Mouse (Mus musculus): ENCODE measurements around the gene Gm49388. TPM values are rescaled to one million over a fixed set of nuclear protein-coding genes. Genes with fewer than 3 reads are reported as not detected.

The Gm49388 gene
- polyA plus RNA-seq, 1 experiment from 2014 or later: not detected

DNA sequence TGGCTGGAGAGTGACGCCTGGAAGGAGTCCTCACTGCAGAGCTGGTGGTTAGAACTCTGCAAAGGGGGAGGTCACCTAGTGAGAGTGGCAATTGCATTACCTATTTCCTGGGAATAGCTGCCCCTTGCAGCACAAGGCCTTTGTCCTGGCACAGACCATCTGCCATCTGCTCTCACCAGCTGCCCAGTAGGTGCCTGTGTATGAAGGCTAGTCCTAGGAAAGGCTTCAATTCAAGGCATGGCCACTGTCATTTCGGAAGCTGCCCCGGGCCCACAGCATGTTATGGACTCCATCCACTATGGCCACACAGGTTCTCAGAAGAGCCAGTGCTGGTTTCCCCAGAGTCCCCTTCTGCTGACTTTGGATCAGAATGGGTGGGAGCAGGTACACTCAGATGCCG lies 13.2 kb downstream of the Gm49388 start:
- 90% methylated on average over 4 of the region's 4 CpGs for WGBS
- DNase-seq (ENCODE audit: low spot score): no peak
- no peak overlapping the region for H3K27ac ChIP-seq
- no peaks in the 10 kb centered on the region for H3K9me3 ChIP-seq
- 0 out of 2 replicates have a peak, but pooled peaks cover 11% of the 10 kb centered on the region for H3K4me1 ChIP-seq (replicated peaks)
- H3K36me3 ChIP-seq: peaks cover 93% of the 10 kb centered on the region
- H3K4me3 ChIP-seq: no peak overlapping the region
- H3K27me3 ChIP-seq (ENCODE audit: insufficient read depth, poor library complexity, severe bottlenecking): no peaks in the 10 kb centered on the region

DNA sequence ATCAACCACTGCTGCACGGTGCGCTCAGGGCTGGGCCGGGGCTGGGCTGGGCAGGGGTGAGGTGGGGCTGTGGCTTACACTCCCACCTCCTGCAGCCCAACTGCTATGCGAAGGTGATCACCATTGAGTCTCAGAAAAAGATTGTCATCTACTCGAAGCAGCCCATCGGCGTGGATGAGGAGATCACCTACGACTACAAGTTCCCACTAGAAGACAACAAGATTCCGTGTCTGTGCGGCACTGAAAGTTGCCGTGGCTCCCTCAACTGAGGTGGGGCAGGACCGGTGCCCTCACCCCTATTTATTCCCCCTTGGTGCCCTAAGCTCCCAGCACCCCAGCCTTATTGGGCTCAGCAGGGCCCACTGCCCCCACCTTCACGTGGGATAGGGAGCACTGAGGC lies 13.8 kb downstream of the Gm49388 start:
- Histone ChIP-seq H3K27ac (no peak overlapping the region), H3K4me1 (replicated peaks) (0 out of 2 replicates have a peak, but pooled peaks cover 11% of the 10 kb centered on the region), H3K9me3 (no peaks in the 10 kb centered on the region), H3K27me3 (ENCODE audit: insufficient read depth, poor library complexity, severe bottlenecking) (no peaks in the 10 kb centered on the region), H3K36me3 (peaks cover 93% of the 10 kb centered on the region), H3K4me3 (no peak overlapping the region)
- DNase-seq (ENCODE audit: low spot score): no peak
- WGBS: 91% methylated on average over 13 of the region's 13 CpGs

DNA sequence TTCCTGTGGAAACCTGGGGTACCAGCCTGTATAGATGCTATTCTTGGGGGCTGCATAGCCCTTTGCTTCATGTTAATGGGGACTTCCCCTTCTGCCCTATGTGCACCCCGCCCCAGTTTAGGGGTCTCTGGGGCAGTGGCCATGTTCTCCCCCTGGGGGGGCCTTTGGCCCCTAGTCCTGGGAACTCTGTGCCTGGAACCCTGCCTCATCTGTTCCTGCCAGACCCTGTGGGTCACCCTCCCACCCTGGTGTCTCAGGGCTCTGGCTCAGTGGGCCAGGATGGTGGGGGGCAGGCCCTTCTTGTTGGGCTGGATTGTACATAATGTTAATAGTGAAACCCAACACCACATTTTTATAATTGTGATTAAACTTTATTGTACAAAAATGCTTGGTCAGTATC lies 14.3 kb downstream of the Gm49388 start:
- H3K36me3 ChIP-seq: peaks cover 94% of the 10 kb centered on the region
- no peaks in the 10 kb centered on the region for H3K9me3 ChIP-seq
- 0 out of 2 replicates have a peak, but pooled peaks cover 11% of the 10 kb centered on the region for H3K4me1 ChIP-seq (replicated peaks)
- DNase-seq (ENCODE audit: low spot score): no peak
- no peak overlapping the region for H3K27ac ChIP-seq
- 96% methylated on average over 1 of the region's 1 CpGs for WGBS
- no peaks in the 10 kb centered on the region for H3K27me3 ChIP-seq (ENCODE audit: insufficient read depth, poor library complexity, severe bottlenecking)
- no peak overlapping the region for H3K4me3 ChIP-seq

DNA sequence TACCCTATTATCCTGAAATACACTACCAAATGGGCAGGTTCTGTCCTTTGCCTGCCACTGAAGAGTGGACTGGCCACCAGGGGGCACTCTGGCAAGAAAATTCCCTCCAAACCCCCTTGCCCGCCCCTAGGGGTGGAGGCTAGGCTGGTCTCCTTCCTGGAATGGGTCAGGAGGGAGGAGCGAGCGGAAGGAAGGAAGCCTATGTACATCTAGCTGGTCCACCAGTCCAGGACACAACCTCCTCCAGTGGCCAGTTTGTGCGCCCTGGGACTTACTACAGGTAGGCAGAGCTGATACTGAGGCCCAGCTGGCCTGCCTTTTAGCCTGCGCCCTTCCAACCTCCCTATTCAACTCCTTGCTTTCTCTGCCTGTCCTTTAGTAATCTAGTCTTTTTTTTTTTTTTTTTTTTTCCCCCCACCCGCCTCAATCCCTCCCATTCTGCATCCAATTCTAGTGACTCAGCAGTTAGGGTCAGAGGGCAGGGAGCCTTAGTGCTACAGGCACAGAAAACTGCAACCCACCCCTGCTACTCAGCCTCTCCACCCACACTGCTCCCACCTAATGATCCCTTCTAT lies 15.1 kb downstream of the Gm49388 start, which contains the start of gene Hsd3b7:
TSS of gene Hsd3b7 (plus strand) at position 170 of the 575 bp plus-strand sequence.
- Histone ChIP-seq H3K9me3 (no peaks in the 10 kb centered on the region), H3K36me3 (peaks cover 94% of the 10 kb centered on the region), H3K27ac (0 out of 2 replicates have a peak within 1 kb of the TSS, but pooled peaks have one; percentile 19), H3K4me3 (peak within 1 kb of the TSS; percentile 16; the same call in 1 of the 2 replicates), H3K27me3 (ENCODE audit: insufficient read depth, poor library complexity, severe bottlenecking) (no peaks in the 10 kb centered on the region), H3K4me1 (replicated peaks) (0 out of 2 replicates have a peak, but pooled peaks cover 11% of the 10 kb centered on the region)
- peak; percentile 91 for DNase-seq (ENCODE audit: low spot score)
- 33% methylated on average over 6 of the region's 6 CpGs for WGBS

DNA sequence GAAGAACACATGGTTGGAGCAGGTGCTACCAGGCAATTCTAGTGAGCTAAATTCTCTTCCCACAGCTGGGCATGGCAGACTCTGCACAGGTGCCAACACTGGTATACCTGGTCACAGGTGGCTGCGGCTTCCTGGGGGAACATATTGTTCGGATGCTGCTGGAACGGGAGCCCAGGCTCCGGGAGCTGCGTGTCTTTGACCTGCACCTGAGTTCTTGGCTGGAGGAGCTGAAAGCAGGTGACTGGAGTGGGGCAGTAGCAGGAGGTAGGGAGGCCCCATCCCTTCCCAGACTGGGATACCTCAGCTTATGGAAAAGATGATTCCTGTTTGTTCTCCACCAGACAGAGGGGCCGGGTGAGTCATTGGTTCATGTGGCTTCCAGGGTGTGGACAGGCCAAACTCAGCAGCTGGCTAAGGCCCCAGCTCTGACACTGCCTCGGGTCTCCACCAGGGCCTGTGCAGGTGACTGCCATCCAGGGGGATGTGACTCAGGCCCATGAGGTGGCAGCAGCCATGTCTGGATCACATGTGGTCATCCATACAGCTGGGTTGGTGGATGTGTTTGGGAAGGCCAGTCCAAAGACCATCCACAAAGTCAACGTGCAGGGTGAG lies 15.7 kb downstream of the Gm49388 start:
- Histone ChIP-seq H3K36me3 (peaks cover 90% of the 10 kb centered on the region), H3K4me1 (replicated peaks) (0 out of 2 replicates have a peak, but pooled peaks cover 11% of the 10 kb centered on the region), H3K27me3 (ENCODE audit: insufficient read depth, poor library complexity, severe bottlenecking) (no peaks in the 10 kb centered on the region), H3K27ac (no peak overlapping the region), H3K4me3 (no peak overlapping the region), H3K9me3 (no peaks in the 10 kb centered on the region)
- 92% methylated on average over 8 of the region's 8 CpGs for WGBS
- no peak for DNase-seq (ENCODE audit: low spot score)

DNA sequence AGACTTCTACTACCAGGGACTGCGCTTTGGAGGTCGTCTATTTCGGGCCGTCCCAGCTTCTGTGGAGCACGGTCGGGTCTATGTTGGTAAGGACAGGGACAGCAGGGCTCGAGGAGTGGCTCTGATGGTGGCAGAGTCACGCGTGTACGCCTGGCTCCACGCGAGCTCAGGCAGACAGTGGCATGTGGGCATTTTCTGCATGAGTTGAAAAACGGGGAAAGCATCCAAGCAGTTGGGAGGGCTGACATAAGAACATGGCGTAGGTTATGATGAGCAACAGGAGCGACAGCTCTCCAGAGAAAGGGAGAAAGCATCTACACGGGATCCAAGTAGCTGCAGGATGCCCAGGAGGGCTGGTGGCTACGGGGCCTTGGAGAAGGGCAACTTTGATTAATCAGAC lies 16.9 kb downstream of the Gm49388 start:
- no peak overlapping the region for H3K27ac ChIP-seq
- peaks cover 88% of the 10 kb centered on the region for H3K36me3 ChIP-seq
- 0 out of 2 replicates have a peak, but pooled peaks cover 11% of the 10 kb centered on the region for H3K4me1 ChIP-seq (replicated peaks)
- 91% methylated on average over 17 of the region's 17 CpGs for WGBS
- no peaks in the 10 kb centered on the region for H3K27me3 ChIP-seq (ENCODE audit: insufficient read depth, poor library complexity, severe bottlenecking)
- no peak overlapping the region for H3K4me3 ChIP-seq
- H3K9me3 ChIP-seq: no peaks in the 10 kb centered on the region
- DNase-seq (ENCODE audit: low spot score): no peak

DNA sequence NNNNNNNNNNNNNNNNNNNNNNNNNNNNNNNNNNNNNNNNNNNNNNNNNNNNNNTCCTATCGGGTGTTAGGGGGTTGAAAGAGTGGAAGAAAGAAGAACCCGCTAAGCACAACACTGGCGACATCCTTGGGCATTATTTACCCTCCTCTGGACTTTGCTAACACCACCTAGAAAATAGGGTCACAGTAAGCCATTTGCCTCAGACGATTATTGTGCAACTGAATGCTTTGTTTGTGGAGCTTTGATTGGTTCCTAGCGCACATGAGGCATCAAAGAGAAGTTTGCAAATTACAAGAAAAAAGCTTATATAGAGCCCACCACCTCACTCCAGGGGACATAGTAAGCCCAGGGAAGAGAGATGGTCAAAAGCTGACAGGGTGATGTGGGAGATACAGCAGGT lies 23.4 kb downstream of the Gm49388 start:
- Histone ChIP-seq H3K4me1 (replicated peaks) (no peaks in the 10 kb centered on the region), H3K27ac (no peak overlapping the region), H3K4me3 (no peak overlapping the region), H3K27me3 (ENCODE audit: insufficient read depth, poor library complexity, severe bottlenecking) (no peaks in the 10 kb centered on the region), H3K36me3 (peaks cover 80% of the 10 kb centered on the region), H3K9me3 (no peaks in the 10 kb centered on the region)
- 76% methylated on average over 5 of the region's 5 CpGs for WGBS
- DNase-seq (ENCODE audit: low spot score): no peak

DNA sequence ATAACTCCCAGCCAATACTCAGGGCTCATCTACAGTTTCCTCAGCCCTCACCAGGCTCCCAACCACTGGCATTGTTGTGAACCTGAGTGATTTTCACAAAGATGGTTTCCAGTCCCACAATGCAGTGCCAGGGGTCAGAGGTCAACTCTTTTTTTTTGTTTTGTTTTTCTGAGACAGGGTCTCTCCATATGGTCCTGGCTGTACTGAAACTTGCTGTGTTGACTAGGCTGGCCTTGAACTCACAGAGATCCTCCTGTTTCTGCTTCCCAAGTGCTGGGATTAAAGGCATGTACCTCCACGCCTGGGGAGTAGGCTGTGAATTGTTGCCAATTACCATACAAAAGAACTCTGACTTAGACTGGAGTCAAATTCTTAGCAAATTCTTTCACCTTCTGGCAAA lies 24.4 kb downstream of the Gm49388 start:
- Histone ChIP-seq H3K9me3 (no peaks in the 10 kb centered on the region), H3K36me3 (peaks cover 80% of the 10 kb centered on the region), H3K4me3 (no peak overlapping the region), H3K4me1 (replicated peaks) (no peaks in the 10 kb centered on the region), H3K27me3 (ENCODE audit: insufficient read depth, poor library complexity, severe bottlenecking) (no peaks in the 10 kb centered on the region), H3K27ac (no peak overlapping the region)
- WGBS: 86% methylated on average over 1 of the region's 1 CpGs
- no peak for DNase-seq (ENCODE audit: low spot score)

DNA sequence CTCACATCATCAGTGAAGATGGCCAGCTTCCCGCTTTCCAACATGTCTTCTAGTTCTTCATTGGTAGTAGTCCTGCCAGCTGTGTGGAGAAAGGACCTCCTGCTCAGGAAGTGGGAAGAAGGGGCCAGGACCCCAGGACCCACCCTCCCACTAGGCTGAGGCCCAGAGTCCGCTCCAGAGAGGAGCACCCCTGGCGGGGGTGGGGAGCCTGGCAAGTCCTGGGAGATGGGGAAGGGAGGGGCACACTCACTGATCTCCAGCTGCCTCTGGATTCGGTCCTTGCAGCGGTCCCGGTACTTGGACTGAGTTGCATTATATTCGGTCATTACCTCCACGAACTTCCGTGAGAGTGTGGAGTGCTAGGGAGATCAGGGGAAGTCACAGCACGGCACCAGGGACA lies 25.2 kb downstream of the Gm49388 start:
- Histone ChIP-seq H3K27me3 (ENCODE audit: insufficient read depth, poor library complexity, severe bottlenecking) (no peaks in the 10 kb centered on the region), H3K36me3 (peaks cover 78% of the 10 kb centered on the region), H3K27ac (no peak overlapping the region), H3K4me3 (no peak overlapping the region), H3K9me3 (no peaks in the 10 kb centered on the region), H3K4me1 (replicated peaks) (peaks cover 1% of the 10 kb centered on the region; the same call in 1 of the 2 replicates)
- DNase-seq (ENCODE audit: low spot score): no peak
- 73% methylated on average over 10 of the region's 10 CpGs for WGBS

DNA sequence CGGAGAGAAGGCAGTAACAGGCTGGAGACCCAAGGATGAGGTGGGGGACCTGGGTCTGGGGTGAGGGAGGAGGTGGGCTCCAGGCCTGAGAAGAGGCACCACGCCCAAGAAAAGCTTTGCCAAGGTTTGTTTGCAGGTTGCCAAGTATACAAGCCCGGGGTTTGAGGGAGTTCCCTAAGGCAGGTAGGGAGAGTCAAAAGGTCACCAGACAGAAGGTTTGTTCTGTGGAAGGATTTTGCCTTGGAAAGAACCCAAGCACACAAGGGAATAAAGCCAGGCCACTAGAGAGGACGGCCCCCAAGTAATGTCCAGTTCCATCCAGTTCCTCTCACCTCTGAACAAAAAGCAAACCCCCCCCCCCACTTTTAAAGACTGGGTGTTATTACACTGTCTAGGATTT lies 25.8 kb downstream of the Gm49388 start:
- Histone ChIP-seq H3K27me3 (ENCODE audit: insufficient read depth, poor library complexity, severe bottlenecking) (no peaks in the 10 kb centered on the region), H3K36me3 (peaks cover 77% of the 10 kb centered on the region), H3K4me3 (no peak overlapping the region), H3K27ac (no peak overlapping the region), H3K4me1 (replicated peaks) (peaks cover 6% of the 10 kb centered on the region; the same call in 1 of the 2 replicates), H3K9me3 (no peaks in the 10 kb centered on the region)
- 92% methylated on average over 4 of the region's 4 CpGs for whole genome bisulfite sequencing
- DNase-seq (ENCODE audit: low spot score): no peak

DNA sequence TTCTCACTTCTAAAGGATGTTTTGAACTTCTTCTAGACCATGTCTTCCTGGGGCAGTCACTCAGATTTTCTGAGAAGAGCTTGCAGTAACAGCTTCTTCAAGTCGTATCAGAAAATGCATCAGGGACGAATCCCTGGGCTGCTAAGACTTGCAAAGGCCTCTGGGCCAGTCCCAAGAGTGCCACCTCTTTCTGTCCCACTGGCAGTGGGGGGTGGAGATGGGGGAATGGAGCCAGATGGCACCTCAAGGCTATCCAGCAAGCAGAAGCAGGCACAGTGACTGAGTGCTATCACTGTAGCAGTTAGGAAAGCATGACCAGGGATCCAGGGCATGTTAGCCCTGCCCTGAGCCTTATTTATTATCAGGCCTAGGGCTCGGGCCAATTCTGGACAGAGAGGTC lies 26.9 kb downstream of the Gm49388 start:
- Histone ChIP-seq H3K4me1 (replicated peaks) (peaks cover 6% of the 10 kb centered on the region), H3K36me3 (peaks cover 67% of the 10 kb centered on the region), H3K27ac (no peak overlapping the region), H3K27me3 (ENCODE audit: insufficient read depth, poor library complexity, severe bottlenecking) (no peaks in the 10 kb centered on the region), H3K4me3 (no peak overlapping the region), H3K9me3 (no peaks in the 10 kb centered on the region)
- 88% methylated on average over 3 of the region's 3 CpGs for WGBS
- DNase-seq (ENCODE audit: low spot score): no peak

DNA sequence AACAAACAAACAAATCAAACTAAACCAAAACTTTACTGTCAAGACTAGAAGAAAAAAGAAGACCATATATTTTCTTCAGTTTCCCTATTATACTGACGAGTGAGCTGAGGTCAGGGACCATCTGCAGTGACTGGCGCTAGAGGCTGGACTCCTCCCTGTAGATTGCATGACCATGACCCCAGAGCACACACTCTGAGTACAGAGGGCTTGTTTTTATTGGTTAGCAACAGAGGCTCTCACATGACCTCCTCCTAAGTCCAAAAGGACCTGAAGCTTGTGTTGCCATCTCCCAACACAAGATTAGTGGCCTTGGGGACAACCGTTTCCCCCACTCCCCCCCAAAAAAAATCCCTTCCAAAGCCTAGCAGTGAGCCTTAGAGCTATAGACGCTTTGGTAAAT lies 28.4 kb downstream of the Gm49388 start:
- no peak overlapping the region for H3K27ac ChIP-seq
- no peak for DNase-seq (ENCODE audit: low spot score)
- no peaks in the 10 kb centered on the region for H3K27me3 ChIP-seq (ENCODE audit: insufficient read depth, poor library complexity, severe bottlenecking)
- no peaks in the 10 kb centered on the region for H3K9me3 ChIP-seq
- H3K36me3 ChIP-seq: peaks cover 65% of the 10 kb centered on the region
- H3K4me3 ChIP-seq: no peak overlapping the region
- WGBS: 90% methylated on average over 4 of the region's 4 CpGs
- H3K4me1 ChIP-seq (replicated peaks): peaks cover 6% of the 10 kb centered on the region

DNA sequence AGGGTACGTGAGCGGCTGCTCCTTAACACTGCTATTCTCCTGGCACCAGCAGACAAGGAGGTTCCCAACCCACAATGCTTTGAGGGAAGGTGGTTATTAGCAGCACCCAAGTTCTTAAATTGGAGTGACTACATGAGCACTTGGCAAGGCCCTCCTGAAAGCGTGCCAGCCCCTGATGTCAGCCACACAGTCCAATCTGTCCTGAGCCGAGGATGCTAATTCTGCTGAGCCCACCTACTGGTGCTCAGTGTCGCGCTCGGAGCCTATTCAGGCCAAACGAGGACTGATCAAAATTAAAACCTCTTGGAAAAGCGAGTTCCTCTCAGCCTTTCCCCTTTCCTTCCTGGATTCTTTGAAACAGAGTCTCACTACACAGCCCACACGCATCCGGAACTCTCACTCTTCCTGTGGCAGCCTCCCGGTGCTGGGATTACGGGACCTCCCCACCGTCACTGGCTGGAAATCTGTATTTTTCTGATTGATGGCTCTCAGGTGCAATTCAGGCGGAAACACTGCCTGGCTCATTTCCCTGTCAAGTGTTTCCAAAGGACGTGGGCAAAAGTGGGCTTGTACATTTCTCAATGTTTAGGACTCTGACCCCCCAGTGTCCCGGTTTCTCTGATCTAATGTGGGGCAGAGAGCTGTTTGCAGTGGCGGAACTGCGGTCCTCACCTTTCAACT lies 29.0 kb downstream of the Gm49388 start:
- Histone ChIP-seq H3K4me1 (replicated peaks) (peaks cover 6% of the 10 kb centered on the region), H3K9me3 (no peaks in the 10 kb centered on the region), H3K27me3 (ENCODE audit: insufficient read depth, poor library complexity, severe bottlenecking) (no peaks in the 10 kb centered on the region), H3K36me3 (peaks cover 61% of the 10 kb centered on the region), H3K27ac (no peak overlapping the region), H3K4me3 (no peak overlapping the region)
- 88% methylated on average over 19 of the region's 19 CpGs for WGBS
- DNase-seq (ENCODE audit: low spot score): no peak
